Mouse (Mus musculus) kidney, adult 2 months (tissue): ENCODE data around the gene Tctn3. TPM values are rescaled to one million over a fixed set of nuclear protein-coding genes. Genes with fewer than 3 reads are reported as not detected.
"Not testable (repeated sequence)": the region's sequence is repeated elsewhere in the genome, so short reads cannot be mapped to it uniquely, and the experiment has no call there.

ENCODE experiments used
- DNase-seq: peaks from one replicate; pipeline ENCODE4 v3.0.0; 2021
- H3K27ac ChIP-seq: fragments of 200-500 bp; 2 replicates; pipeline ENCODE4 v1.5.1; 2012; ENCODE audit warnings: low read depth, low read length, control low read depth, inconsistent platforms; ENCODE audit not compliant: insufficient read depth
- H3K27me3 ChIP-seq: fragments of 200-500 bp; replicated peaks from 2 replicates; pipeline ENCODE4 v1.6.1; 2012; ENCODE audit warnings: mild to moderate bottlenecking, moderate library complexity, low read length, inconsistent platforms; ENCODE audit not compliant: control insufficient read depth, insufficient read depth
- H3K36me3 ChIP-seq: fragments of 200-500 bp; 2 replicates; pipeline ENCODE4 v1.6.1; 2012; ENCODE audit warnings: mild to moderate bottlenecking, moderate library complexity, low read length, inconsistent platforms; ENCODE audit not compliant: control insufficient read depth, insufficient read depth
- H3K4me1 ChIP-seq: fragments of 200-500 bp; 2 replicates; pipeline ENCODE4 v1.6.1; 2011; ENCODE audit warnings: low read length; ENCODE audit not compliant: control insufficient read depth, insufficient read depth
- H3K4me3 ChIP-seq: fragments of 200-500 bp; 2 replicates; pipeline ENCODE4 v1.5.1; 2011; ENCODE audit warnings: mild to moderate bottlenecking, low read depth, low read length, control low read depth; ENCODE audit not compliant: insufficient read depth
- CTCF ChIP-seq: fragments of 200-500 bp; conservative IDR thresholded peaks from 2 replicates; pipeline ENCODE4 v1.5.1; 2011; ENCODE audit warnings: low read depth, mild to moderate bottlenecking, control low read depth, low read length, moderate library complexity, mixed read lengths; ENCODE audit not compliant: insufficient read depth, insufficient read length
- POLR2A ChIP-seq: fragments of 200-500 bp; IDR thresholded peaks from one replicate; pipeline ENCODE4 v1.6.1; 2011; ENCODE audit warnings: low read depth, low read length, control low read depth
- WGBS: fragments of 180-500 bp; shearing (Covaris S2); methylation state at CpG from one replicate; pipeline ENCODE4 v1.1.7; 2018; 5-methylcytosine and 5-hydroxymethylcytosine counted together
- polyA plus RNA-seq: library from polyadenylated mRNA; depleted of rRNA; stranded (reverse); fragments of >200 nt; gene quantifications from 2 replicates; pipeline ENCODE4 v1.2.3, GENCODE M21; 2012

Tctn3 gene
- polyA plus RNA-seq, 1 experiment, result 8.6 TPM

GRCm38 (mm10) chr19:40575438-40575837, 36.6 kb downstream of the Tctn3 start:
- Histone ChIP-seq H3K27ac (no peak overlapping the region), H3K36me3 (no peaks in the 10 kb centered on the region), H3K4me3 (no peak overlapping the region), H3K27me3 (no peaks in the 10 kb centered on the region), H3K4me1 (no peaks in the 10 kb centered on the region)
- TF ChIP-seq POLR2A, result no peak
- no peak for TF ChIP-seq CTCF
- WGBS, result 73% methylated on average over 5 of the region's 5 CpGs
- no peak for DNase-seq

- TF ChIP-seq POLR2A, result no peak
- TF ChIP-seq CTCF, result no peak
- 47% methylated on average over 9 of the region's 9 CpGs for WGBS
- Histone ChIP-seq H3K4me3 (no peak overlapping the region), H3K27ac (no peak overlapping the region), H3K27me3 (no peaks in the 10 kb centered on the region), H3K4me1 (no peaks in the 10 kb centered on the region), H3K36me3 (no peaks in the 10 kb centered on the region)
- DNase-seq, result peak; percentile 82
These were observed 41.3 kb downstream of the Tctn3 start for GRCm38 (mm10) chr19:40570726-40571125.

- Histone ChIP-seq H3K27ac (no peak overlapping the region), H3K4me1 (no peaks in the 10 kb centered on the region), H3K36me3 (no peaks in the 10 kb centered on the region), H3K27me3 (no peaks in the 10 kb centered on the region), H3K4me3 (no peak overlapping the region)
- 91% methylated on average over 3 of the region's 3 CpGs for WGBS
- no peak for DNase-seq
- TF ChIP-seq POLR2A (no peak), CTCF (no peak)
These were observed 44.4 kb downstream of the Tctn3 start for GRCm38 (mm10) chr19:40567616-40568015.

GRCm38 (mm10) chr19:40563880-40564645, 48.0 kb downstream of the Tctn3 start:
- DNase-seq, result no peak
- no peak overlapping the region for H3K27ac ChIP-seq
- H3K4me3 ChIP-seq, result no peak overlapping the region
- no peaks in the 10 kb centered on the region for H3K27me3 ChIP-seq
- no peaks in the 10 kb centered on the region for H3K4me1 ChIP-seq
- WGBS, result 89% methylated on average over 10 of the region's 10 CpGs
- no peaks in the 10 kb centered on the region for H3K36me3 ChIP-seq
- TF ChIP-seq POLR2A (no peak), CTCF (no peak)

- 87% methylated on average over 13 of the region's 31 CpGs for WGBS
- H3K36me3 ChIP-seq, H3K27me3 ChIP-seq, H3K4me1 ChIP-seq, H3K4me3 ChIP-seq, DNase-seq, H3K27ac ChIP-seq: not testable (repeated sequence)
These were observed 50.5 kb downstream of the Tctn3 start for GRCm38 (mm10) chr19:40561521-40561920.

GRCm38 (mm10) chr19:40556029-40556428, 56.0 kb downstream of the Tctn3 start:
- Histone ChIP-seq H3K27me3 (no peaks in the 10 kb centered on the region), H3K4me1 (no peaks in the 10 kb centered on the region), H3K36me3 (no peaks in the 10 kb centered on the region), H3K4me3 (no peak overlapping the region), H3K27ac (no peak overlapping the region)
- WGBS, result 81% methylated on average over 7 of the region's 7 CpGs
- DNase-seq, result no peak
- TF ChIP-seq POLR2A, result no peak
- TF ChIP-seq CTCF, result no peak

- WGBS, result 94% methylated on average over 8 of the region's 8 CpGs
- no peak for TF ChIP-seq POLR2A
- no peak for TF ChIP-seq CTCF
- DNase-seq, result no peak
- Histone ChIP-seq H3K4me3 (no peak overlapping the region), H3K4me1 (no peaks in the 10 kb centered on the region), H3K27me3 (no peaks in the 10 kb centered on the region), H3K36me3 (no peaks in the 10 kb centered on the region), H3K27ac (no peak overlapping the region)
These were observed 56.9 kb downstream of the Tctn3 start for GRCm38 (mm10) chr19:40555136-40555535.

- no peaks in the 10 kb centered on the region for H3K36me3 ChIP-seq
- H3K27ac ChIP-seq, result no peak overlapping the region
- no peaks in the 10 kb centered on the region for H3K27me3 ChIP-seq
- DNase-seq, result no peak
- TF ChIP-seq POLR2A (no peak), CTCF (no peak)
- H3K4me3 ChIP-seq, result no peak overlapping the region
- 78% methylated on average over 11 of the region's 11 CpGs for WGBS
- no peaks in the 10 kb centered on the region for H3K4me1 ChIP-seq
These were observed 57.7 kb downstream of the Tctn3 start for GRCm38 (mm10) chr19:40554343-40554742.
